Mouse (Mus musculus): Measurements from ENCODE around the gene Perm1.

The Perm1 gene

GRCm38 (mm10) chr4:156234701-156235213 lies 19.1 kb downstream of the Perm1 start, which contains the start of gene Plekhn1:
Gene Plekhn1, minus strand, starts transcription at chr4:156234857.
- in situ Hi-C loops (cut with MboI; ENCODE audit: low pct_unique_long_range_greater_than_20kb in 1 of 2, low sequenced_read_pairs in 2 of 2, unreplicated experiment in 1 of 2): no loop called here

- in situ Hi-C loops (cut with MboI; ENCODE audit: low pct_unique_long_range_greater_than_20kb in 1 of 2, low sequenced_read_pairs in 2 of 2, unreplicated experiment in 1 of 2): no loop called here
Observed at GRCm38 (mm10) chr4:156235360-156235770, 19.7 kb downstream of the Perm1 start.

- in situ Hi-C loops (cut with MboI; ENCODE audit: low pct_unique_long_range_greater_than_20kb in 1 of 2, low sequenced_read_pairs in 2 of 2, unreplicated experiment in 1 of 2): no loop called here
Observed at GRCm38 (mm10) chr4:156235808-156236533, 20.3 kb downstream of the Perm1 start, which contains the start of gene Noc2l. Gene Noc2l, plus strand, starts transcription at chr4:156236010.

- in situ Hi-C loops (cut with MboI; ENCODE audit: low pct_unique_long_range_greater_than_20kb in 1 of 2, low sequenced_read_pairs in 2 of 2, unreplicated experiment in 1 of 2): no loop called here
Observed at GRCm38 (mm10) chr4:156236651-156237447, 21.2 kb downstream of the Perm1 start.

- in situ Hi-C loops (cut with MboI; ENCODE audit: low pct_unique_long_range_greater_than_20kb in 1 of 2, low sequenced_read_pairs in 2 of 2, unreplicated experiment in 1 of 2): no loop called here
Observed at GRCm38 (mm10) chr4:156249567-156249966, 33.9 kb downstream of the Perm1 start.

- in situ Hi-C loops (cut with MboI; ENCODE audit: low pct_unique_long_range_greater_than_20kb in 1 of 2, low sequenced_read_pairs in 2 of 2, unreplicated experiment in 1 of 2): no loop called here
Observed at GRCm38 (mm10) chr4:156251081-156251480, 35.4 kb downstream of the Perm1 start.

GRCm38 (mm10) chr4:156252140-156252539 lies 36.5 kb downstream of the Perm1 start:
- in situ Hi-C loops (cut with MboI; ENCODE audit: low pct_unique_long_range_greater_than_20kb in 1 of 2, low sequenced_read_pairs in 2 of 2, unreplicated experiment in 1 of 2): no loop called here

- in situ Hi-C loops (cut with MboI; ENCODE audit: low pct_unique_long_range_greater_than_20kb in 1 of 2, low sequenced_read_pairs in 2 of 2, unreplicated experiment in 1 of 2): no loop called here
Observed at GRCm38 (mm10) chr4:156252619-156253018, 37.0 kb downstream of the Perm1 start.

- in situ Hi-C loops (cut with MboI; ENCODE audit: low pct_unique_long_range_greater_than_20kb in 1 of 2, low sequenced_read_pairs in 2 of 2, unreplicated experiment in 1 of 2): no loop called here
Observed at GRCm38 (mm10) chr4:156253043-156253442, 37.4 kb downstream of the Perm1 start.

- in situ Hi-C loops (cut with MboI; ENCODE audit: low pct_unique_long_range_greater_than_20kb in 1 of 2, low sequenced_read_pairs in 2 of 2, unreplicated experiment in 1 of 2): no loop called here
Observed at GRCm38 (mm10) chr4:156254361-156255077, 38.9 kb downstream of the Perm1 start.

- in situ Hi-C loops (cut with MboI; ENCODE audit: low pct_unique_long_range_greater_than_20kb in 1 of 2, low sequenced_read_pairs in 2 of 2, unreplicated experiment in 1 of 2): no loop called here
Observed at GRCm38 (mm10) chr4:156255078-156255839, 39.6 kb downstream of the Perm1 start, which contains the start of gene Samd11. Gene Samd11, minus strand, starts transcription at chr4:156255657.
